Mouse (Mus musculus) heart, postnatal 36 days (tissue): ENCODE results near the gene Sphkap. TPM values are rescaled to one million over a fixed set of nuclear protein-coding genes. Genes with fewer than 3 reads are reported as not detected.

Experiments used
- DNase-seq, 2 experiments: peaks; one replicate each; pipeline ENCODE4 v3.0.0; 2021 to 2022
- intact Hi-C: fragments of 180-260 bp; cut with DNase I; formaldehyde crosslinking; loops from one replicate; pipeline ENCODE4 v1.15.1; 2025
- total RNA-seq, 2 experiments: library from RNA; stranded (reverse); gene quantifications; 2 replicates each; pipeline ENCODE4 v1.2.3; 2021

Sphkap gene
- total RNA-seq, 2 experiments from 2014 or later: 0.36 to 0.68 TPM

DNA sequence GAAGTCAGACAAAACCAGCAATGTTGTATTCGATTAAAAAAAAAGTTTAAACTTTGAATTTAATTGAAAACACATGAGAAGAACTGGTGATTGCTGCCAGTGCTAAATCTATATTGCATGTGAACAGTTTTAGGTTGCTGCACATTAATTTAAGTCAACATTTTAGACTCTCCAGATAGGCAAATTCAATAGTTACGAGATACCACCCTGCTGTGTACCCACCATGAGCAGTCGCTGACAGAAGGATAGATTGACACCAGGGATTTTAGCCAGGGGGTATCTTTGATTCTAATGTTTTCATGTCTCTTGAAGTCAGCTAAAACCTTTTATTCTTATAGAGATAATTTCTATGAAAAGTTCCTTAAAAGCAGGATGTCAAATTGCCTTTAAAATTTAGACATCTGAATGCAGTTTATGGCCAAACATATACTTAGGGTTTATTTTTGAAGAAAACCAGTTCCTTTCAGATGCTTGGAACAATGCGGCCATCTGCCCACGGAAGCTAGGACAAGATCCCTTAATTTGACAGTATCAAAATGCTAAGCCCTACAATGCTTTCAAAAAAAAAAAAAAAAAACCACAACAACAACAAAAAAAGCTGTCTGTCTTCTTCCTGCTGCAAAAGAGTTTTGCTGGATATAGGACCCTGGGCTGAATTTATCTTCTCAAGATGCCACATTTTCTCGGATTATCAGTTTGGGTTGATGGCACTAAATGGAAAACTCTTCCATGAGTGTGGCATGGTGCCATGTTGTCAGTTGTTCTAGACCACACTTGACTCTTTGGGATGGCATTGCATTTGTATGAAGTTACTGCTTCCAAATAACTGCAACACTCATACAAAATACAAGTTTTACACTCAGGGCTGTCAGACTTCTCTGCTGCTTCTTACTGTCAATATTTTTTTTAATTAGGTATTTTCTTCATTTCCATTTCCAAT, 110.6 kb downstream of the Sphkap start:
- intact Hi-C loops: no loop called here

DNA sequence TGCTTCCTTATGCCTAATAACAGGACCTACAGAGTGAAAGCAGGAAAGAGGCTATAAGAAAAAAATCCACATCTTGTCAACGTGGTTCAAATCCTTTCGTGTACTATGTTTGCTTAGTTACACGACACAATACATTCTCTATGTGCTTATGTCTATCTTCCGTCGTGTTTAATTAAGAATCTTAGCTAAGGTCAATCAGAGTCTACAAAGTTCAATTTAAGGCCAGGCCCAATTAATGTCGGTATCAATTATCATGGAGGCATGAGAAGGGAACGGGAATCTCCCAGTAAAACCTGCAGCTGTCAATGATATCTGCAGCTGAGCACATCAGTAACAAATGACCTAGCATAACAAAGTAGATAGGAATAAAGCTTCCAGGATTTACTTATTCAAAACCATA, 122.1 kb downstream of the Sphkap start:
- DNase-seq: no peak
- intact Hi-C loops: no loop called here

More for the DNA sequence above, 110.6 kb downstream of the Sphkap start:
- no peak for DNase-seq

GRCm38 (mm10) chr1:83277044-83277443, 131.0 kb downstream of the Sphkap start:
- DNase-seq: peak; percentile 7 to 10
- intact Hi-C loops: no loop called here

- no peak for DNase-seq
Measured at GRCm38 (mm10) chr1:83276637-83277036, 131.4 kb downstream of the Sphkap start.

GRCm38 (mm10) chr1:83251746-83252145, 156.3 kb downstream of the Sphkap start:
- intact Hi-C loops: no loop called here
- DNase-seq: no peak

More at GRCm38 (mm10) chr1:83276637-83277036, 131.4 kb downstream of the Sphkap start:
- intact Hi-C loops: no loop called here

DNA sequence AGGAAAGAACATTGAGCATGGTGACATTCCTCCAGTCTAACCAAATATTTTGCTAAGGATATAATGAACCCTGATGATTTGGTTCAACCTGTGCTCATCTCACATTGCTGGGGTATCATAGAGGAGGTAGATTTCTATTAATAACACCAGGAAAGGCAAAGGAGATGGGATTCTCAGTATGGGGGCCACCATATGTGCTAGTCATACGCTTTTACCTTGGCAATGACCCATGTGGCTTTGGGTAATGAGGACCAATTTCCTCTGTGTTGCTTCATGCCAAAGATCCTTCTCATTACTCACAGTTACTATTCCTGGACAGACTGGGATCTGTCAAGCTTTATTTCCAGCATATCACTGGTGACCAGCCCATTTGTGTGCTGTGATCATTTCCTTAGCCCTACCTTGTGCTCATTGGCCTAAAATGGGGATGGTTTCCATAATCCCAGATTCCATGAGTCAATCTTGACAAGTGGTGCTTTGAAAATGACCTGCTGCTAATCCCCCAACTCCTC, 159.7 kb downstream of the Sphkap start:
- DNase-seq: no peak
- intact Hi-C loops: no loop called here

GRCm38 (mm10) chr1:83227946-83228345, 180.1 kb downstream of the Sphkap start:
- intact Hi-C loops: no loop called here
- DNase-seq: no peak

DNA sequence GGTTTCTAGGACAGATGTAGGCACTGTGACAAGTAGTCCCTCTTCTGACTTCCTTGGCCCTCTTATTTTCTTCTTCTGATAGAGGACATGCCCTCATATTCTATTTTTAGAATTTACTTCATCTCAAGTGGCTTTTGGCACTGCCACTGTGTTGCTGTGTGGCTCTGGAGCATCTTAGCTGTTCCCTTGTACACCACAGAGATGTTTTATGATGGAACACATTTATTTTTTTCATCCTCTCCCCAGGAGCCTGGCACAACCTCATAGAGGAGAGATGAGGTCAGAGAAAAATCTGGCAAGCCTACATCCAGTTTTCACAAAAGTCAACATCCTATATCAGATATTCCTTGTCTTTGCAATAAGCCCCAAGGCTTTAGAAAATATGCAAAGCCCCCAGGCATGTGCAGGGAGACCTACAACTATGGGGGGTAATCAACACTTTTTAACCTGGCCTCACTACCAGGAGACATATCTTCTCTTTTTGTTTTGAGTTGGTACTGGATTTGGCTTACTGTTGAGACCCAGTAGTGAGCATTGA, 183.5 kb downstream of the Sphkap start:
- intact Hi-C loops: loop anchor here (5.0 kb wide), 1 partner anchor 183 kb away; the partner anchor contains the start of gene Sphkap
- no peak for DNase-seq

GRCm38 (mm10) chr1:83223072-83223471, 184.9 kb downstream of the Sphkap start:
- no peak for DNase-seq
- intact Hi-C loops: loop anchor here (5.0 kb wide), 1 partner anchor 184 kb away; the partner anchor contains the start of gene Sphkap

GRCm38 (mm10) chr1:83218260-83218659, 189.7 kb downstream of the Sphkap start:
- intact Hi-C loops: loop anchor here (1.0 kb wide), 1 partner anchor 499 kb away; no protein-coding TSS in a partner anchor
- no peak for DNase-seq

- no peak for DNase-seq
- intact Hi-C loops: no loop called here
Measured at GRCm38 (mm10) chr1:83209981-83210380, 198.0 kb downstream of the Sphkap start.

Other genes with a start within 250 kb of the Sphkap start
- not detected for gene Daw1, start 248.4 kb downstream of the Sphkap start, total RNA-seq